Mouse (Mus musculus): ENCODE data around the gene Nedd4. TPM values are rescaled to one million over a fixed set of nuclear protein-coding genes. Genes with fewer than 3 reads are reported as not detected.

Nedd4 gene
- polyA plus RNA-seq (2016; fragmentation: Nextera tagmentation; extraction: Ambion mirVana): 731 and 774 TPM in 2 replicates

DNA sequence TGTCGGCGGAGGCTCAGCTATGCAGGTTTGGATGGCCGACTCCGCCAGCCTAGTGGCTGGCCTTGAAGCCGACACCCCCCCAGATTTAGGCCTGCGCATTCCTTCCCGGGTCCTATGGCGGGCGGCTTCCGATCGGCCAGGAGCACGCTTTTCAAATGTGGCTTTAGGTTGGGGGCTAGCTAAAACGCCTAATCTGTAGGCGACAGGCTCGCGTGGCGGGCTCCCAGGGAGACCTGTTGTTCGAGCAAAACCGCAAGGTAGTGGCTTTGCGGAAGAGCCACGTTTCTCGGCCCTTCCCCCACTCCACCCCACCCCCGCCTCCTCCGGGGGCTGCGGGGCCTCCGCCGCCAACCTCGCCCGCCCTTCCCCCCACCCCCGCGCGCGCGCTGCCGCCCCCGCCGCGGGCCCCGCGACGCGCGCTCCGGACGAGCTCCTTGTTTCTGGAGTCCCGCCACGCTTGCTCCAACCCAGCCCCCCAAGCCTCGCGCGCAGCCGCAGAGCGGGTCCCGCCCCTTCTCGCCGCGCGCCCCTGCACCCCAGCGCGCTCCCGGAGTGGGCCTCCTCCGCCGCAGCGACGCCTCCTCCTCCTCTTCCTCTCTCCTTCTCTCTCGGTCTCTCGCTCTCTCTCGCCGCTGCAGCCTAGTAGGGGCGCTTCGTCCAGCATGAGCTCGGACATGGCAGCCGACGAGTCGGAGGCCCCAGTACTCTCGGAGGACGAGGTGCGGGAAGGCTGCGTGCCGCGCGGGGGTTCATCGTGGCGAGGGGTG, at the start of gene Nedd4:
Gene Nedd4, plus strand, starts transcription at position 452 of the 767 bp plus-strand sequence.
- Histone ChIP-seq H3K36me3 (replicated peaks) (peaks cover 27% of the 10 kb centered on the region), H3K4me3 (replicated peaks) (peak within 1 kb of the TSS; percentile 96), H3K9ac (peak within 1 kb of the TSS; percentile 100), H3K9me3 (no peaks in the 10 kb centered on the region), H3K4me2 (peak within 1 kb of the TSS; percentile 96), H3K27ac (peak within 1 kb of the TSS; percentile 97), H3K27me3 (no peaks in the 10 kb centered on the region), H3K4me1 (peaks cover 40% of the 10 kb centered on the region)
- under 1% methylated on average over 71 of the region's 83 CpGs for WGBS
- ATAC-seq (ENCODE audit: low FRiP score): peak; percentile 90

DNA sequence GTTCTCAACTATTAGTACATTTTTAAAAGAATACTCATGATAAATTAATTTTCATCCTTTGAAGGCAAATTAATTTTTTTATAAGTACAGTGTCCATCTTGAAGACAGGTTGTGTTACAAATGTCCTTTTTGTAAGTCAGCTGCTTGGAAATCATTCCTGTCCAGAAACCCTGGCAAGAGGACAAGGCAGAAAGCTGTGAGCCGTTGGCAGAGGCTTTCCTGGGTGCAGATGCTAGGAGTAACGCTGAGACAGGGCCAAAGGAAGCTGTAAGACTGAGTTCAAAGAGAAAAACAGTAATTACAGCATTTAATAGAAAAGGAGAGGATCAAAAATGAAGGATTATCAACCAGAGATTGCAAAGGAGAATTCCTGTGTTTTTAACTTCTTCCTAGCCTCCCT, 48.3 kb upstream of the Nedd4 start:
- Histone ChIP-seq H3K4me2 (no peak overlapping the region), H3K36me3 (replicated peaks) (peaks cover 42% of the 10 kb centered on the region), H3K27me3 (no peaks in the 10 kb centered on the region), H3K4me1 (no peaks in the 10 kb centered on the region), H3K9me3 (no peaks in the 10 kb centered on the region), H3K9ac (no peak overlapping the region), H3K4me3 (replicated peaks) (no peak overlapping the region), H3K27ac (no peak overlapping the region)
- no peak for ATAC-seq (ENCODE audit: low FRiP score)
- 89% methylated on average over 2 of the region's 2 CpGs for WGBS

DNA sequence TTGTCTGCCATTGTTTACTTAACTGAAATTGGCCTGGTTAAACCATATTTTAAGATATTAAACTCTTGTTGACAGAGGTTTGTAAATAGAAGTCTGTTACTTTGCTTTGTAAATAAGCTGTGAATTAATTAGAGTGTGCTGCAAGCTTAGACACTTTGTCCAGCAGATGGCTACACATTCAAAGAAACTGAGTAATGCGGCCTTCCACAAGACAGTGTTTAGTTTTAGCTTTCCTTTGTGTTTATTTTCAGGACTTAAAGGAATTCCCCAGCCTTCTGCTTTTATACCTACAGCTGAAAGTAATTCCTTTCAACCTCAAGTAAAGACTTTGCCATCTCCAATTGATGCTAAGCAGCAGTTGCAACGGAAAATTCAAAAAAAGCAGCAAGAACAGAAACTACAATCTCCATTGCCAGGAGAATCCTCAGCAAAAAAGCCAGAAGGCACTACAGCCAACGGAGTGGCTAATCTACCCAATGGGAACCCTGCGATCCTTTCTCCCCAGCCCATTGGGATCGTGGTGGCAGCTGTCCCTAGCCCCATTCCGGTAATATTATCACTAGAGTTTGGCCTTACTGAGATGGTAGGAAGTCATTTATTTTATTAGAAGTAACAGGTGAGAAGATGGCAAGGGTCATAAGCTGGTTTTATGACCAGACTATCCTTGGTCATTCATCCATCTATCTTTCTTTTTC, 47.2 kb upstream of the Nedd4 start:
- WGBS: 74% methylated on average over 6 of the region's 6 CpGs
- ATAC-seq (ENCODE audit: low FRiP score): no peak
- Histone ChIP-seq H3K9me3 (no peaks in the 10 kb centered on the region), H3K36me3 (replicated peaks) (peaks cover 44% of the 10 kb centered on the region), H3K27ac (peak overlapping the region; percentile 53; the same call in 1 of the 2 replicates), H3K4me1 (no peaks in the 10 kb centered on the region), H3K4me2 (no peak overlapping the region), H3K9ac (no peak overlapping the region), H3K27me3 (no peaks in the 10 kb centered on the region), H3K4me3 (replicated peaks) (no peak overlapping the region)

DNA sequence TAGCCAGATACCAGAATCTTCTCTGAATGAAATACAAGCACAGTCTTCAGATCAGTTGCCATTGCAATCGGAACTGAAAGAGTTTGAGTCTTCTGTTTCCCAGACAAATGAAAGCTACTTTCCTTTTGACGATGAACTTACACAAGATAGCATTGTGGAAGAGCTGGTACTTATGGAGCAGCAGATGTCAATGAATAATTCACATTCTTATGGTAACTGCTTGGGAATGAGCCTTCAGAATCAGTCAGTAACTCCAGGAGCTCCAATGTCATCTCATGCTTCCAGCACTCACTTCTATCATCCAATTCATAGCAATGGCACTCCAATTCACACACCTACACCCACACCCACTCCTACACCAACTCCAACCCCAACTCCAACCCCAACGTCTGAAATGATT, 44.1 kb upstream of the Nedd4 start:
- Histone ChIP-seq H3K27ac (no peak overlapping the region), H3K9me3 (no peaks in the 10 kb centered on the region), H3K27me3 (no peaks in the 10 kb centered on the region), H3K4me1 (no peaks in the 10 kb centered on the region), H3K4me2 (no peak overlapping the region), H3K4me3 (replicated peaks) (no peak overlapping the region), H3K9ac (no peak overlapping the region), H3K36me3 (replicated peaks) (peaks cover 40% of the 10 kb centered on the region)
- ATAC-seq (ENCODE audit: low FRiP score): no peak
- 84% methylated on average over 3 of the region's 3 CpGs for WGBS

- Histone ChIP-seq H3K9me3 (no peaks in the 10 kb centered on the region), H3K27ac (no peak overlapping the region), H3K4me3 (replicated peaks) (no peak overlapping the region), H3K9ac (no peak overlapping the region), H3K36me3 (replicated peaks) (peaks cover 17% of the 10 kb centered on the region), H3K4me2 (no peak overlapping the region), H3K4me1 (peaks cover 17% of the 10 kb centered on the region), H3K27me3 (no peaks in the 10 kb centered on the region)
- no peak for ATAC-seq (ENCODE audit: low FRiP score)
- 96% methylated on average over 1 of the region's 1 CpGs for WGBS
These were observed 38.5 kb upstream of the Nedd4 start for GRCm38 (mm10) chr9:72623605-72624004.

DNA sequence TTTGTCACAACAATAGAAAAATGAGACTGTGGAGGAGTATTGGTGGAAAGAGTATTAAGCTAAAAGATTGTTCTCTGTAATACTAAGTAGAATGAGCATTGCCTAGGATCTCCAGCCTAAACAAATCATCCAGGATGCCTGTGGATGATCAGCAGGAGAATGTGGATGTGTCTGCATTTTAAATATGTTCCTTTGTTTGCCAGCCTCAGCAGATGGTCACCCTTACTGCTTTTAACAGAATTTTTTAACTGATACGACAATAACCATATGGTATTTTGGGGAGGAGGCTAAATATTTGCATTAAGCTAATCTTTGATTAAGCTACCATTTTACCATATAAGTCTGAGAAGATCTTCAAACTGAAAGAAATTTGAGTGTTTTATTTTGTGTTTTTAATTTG, 34.5 kb upstream of the Nedd4 start:
- Histone ChIP-seq H3K4me2 (no peak overlapping the region), H3K9ac (no peak overlapping the region), H3K36me3 (replicated peaks) (peaks cover 3% of the 10 kb centered on the region; the same call in 1 of the 2 replicates), H3K27ac (no peak overlapping the region), H3K27me3 (no peaks in the 10 kb centered on the region), H3K4me1 (peaks cover 20% of the 10 kb centered on the region), H3K9me3 (no peaks in the 10 kb centered on the region), H3K4me3 (replicated peaks) (no peak overlapping the region)
- no peak for ATAC-seq (ENCODE audit: low FRiP score)
- WGBS: 63% methylated on average over 1 of the region's 1 CpGs

DNA sequence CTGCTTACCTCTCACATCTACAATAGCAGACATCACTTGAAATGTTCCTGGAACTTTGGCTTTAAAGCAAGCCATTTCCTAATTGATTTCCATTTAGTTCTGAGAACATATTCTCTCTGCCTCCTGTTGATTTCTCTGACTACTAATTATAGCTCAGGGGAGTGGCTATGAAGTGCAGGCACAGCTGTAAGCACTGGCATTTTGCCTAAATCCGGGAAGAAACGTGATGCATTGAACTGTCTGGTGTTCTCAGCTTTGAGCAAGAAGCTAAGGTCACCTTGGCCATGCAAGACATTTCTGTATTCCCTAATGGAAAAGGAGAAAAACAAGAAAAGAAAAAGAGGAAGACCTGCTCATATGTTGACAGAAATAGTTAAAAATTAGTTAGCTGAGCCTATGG, 33.6 kb upstream of the Nedd4 start:
- Histone ChIP-seq H3K9ac (no peak overlapping the region), H3K4me3 (replicated peaks) (no peak overlapping the region), H3K9me3 (no peaks in the 10 kb centered on the region), H3K27ac (no peak overlapping the region), H3K4me1 (peaks cover 20% of the 10 kb centered on the region), H3K4me2 (no peak overlapping the region), H3K27me3 (no peaks in the 10 kb centered on the region), H3K36me3 (replicated peaks) (no peaks in the 10 kb centered on the region; the same call in 1 of the 2 replicates)
- WGBS: 22% methylated on average over 2 of the region's 2 CpGs
- no peak for ATAC-seq (ENCODE audit: low FRiP score)

- Histone ChIP-seq H3K9me3 (no peaks in the 10 kb centered on the region), H3K36me3 (replicated peaks) (no peaks in the 10 kb centered on the region), H3K4me1 (peaks cover 15% of the 10 kb centered on the region), H3K27me3 (no peaks in the 10 kb centered on the region), H3K4me2 (no peak overlapping the region), H3K27ac (no peak overlapping the region), H3K9ac (no peak overlapping the region), H3K4me3 (replicated peaks) (no peak overlapping the region)
- ATAC-seq (ENCODE audit: low FRiP score): no peak
- WGBS: 82% methylated on average over 1 of the region's 1 CpGs
These were observed 29.9 kb upstream of the Nedd4 start for GRCm38 (mm10) chr9:72632198-72632597.

DNA sequence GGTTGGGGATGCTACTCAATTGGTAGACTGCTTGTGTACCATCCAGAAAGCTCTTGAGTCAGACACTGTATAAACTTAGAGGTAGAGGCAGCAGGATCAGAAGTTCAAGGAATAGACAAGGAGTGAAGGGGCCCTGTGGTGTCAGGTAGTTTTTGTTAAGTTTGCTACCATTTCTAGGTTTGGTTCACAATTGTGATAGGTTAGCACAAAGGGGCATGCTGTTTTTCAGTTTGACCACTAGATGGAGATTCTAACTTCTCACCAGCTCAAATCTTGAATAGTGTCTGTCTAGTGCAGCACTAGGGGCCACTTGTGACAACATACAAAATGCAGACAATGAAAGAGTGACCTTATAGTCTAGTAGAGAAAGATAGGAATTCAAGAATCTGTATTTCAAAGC, 27.0 kb upstream of the Nedd4 start:
- H3K9ac ChIP-seq: no peak overlapping the region
- H3K27ac ChIP-seq: no peak overlapping the region
- H3K4me1 ChIP-seq: peaks cover 10% of the 10 kb centered on the region
- ATAC-seq (ENCODE audit: low FRiP score): no peak
- H3K4me3 ChIP-seq (replicated peaks): no peak overlapping the region
- H3K4me2 ChIP-seq: no peak overlapping the region
- no peaks in the 10 kb centered on the region for H3K9me3 ChIP-seq
- no peaks in the 10 kb centered on the region for H3K36me3 ChIP-seq (replicated peaks)
- no peaks in the 10 kb centered on the region for H3K27me3 ChIP-seq

DNA sequence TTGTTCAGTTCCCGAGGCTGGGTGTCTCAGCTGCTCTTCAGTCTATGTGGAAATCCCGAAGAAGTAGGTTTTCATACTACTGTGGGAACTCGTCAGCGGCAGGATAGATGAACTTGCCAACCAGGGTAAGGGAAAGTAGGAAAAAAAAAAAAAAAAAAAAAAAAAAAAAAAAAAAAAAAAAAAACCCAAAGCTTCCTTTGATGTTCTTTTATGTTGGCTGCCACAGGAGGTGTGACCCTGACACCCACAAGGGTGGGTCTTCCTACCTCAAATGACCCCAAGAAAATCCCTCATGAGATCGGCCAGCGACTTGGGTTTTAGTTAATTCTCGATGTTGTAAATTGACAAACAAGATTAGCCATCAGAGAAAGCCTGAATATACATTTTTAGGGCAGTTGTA, 25.6 kb upstream of the Nedd4 start:
- H3K27me3 ChIP-seq: no peaks in the 10 kb centered on the region
- H3K9ac ChIP-seq: no peak overlapping the region
- H3K9me3 ChIP-seq: no peaks in the 10 kb centered on the region
- no peak for ATAC-seq (ENCODE audit: low FRiP score)
- no peak overlapping the region for H3K4me3 ChIP-seq (replicated peaks)
- H3K4me2 ChIP-seq: no peak overlapping the region
- peaks cover 24% of the 10 kb centered on the region for H3K4me1 ChIP-seq
- H3K27ac ChIP-seq: no peak overlapping the region
- WGBS: 84% methylated on average over 7 of the region's 7 CpGs
- H3K36me3 ChIP-seq (replicated peaks): no peaks in the 10 kb centered on the region

GRCm38 (mm10) chr9:72637243-72637642, 24.9 kb upstream of the Nedd4 start:
- Histone ChIP-seq H3K9ac (no peak overlapping the region), H3K4me2 (no peak overlapping the region), H3K9me3 (no peaks in the 10 kb centered on the region), H3K4me1 (peaks cover 25% of the 10 kb centered on the region), H3K27me3 (no peaks in the 10 kb centered on the region), H3K4me3 (replicated peaks) (no peak overlapping the region), H3K36me3 (replicated peaks) (no peaks in the 10 kb centered on the region), H3K27ac (no peak overlapping the region)
- 76% methylated on average over 8 of the region's 8 CpGs for WGBS
- no peak for ATAC-seq (ENCODE audit: low FRiP score)

- Histone ChIP-seq H3K4me2 (peak overlapping the region; percentile 57), H3K4me1 (peaks cover 27% of the 10 kb centered on the region), H3K9ac (peak overlapping the region; percentile 49), H3K9me3 (no peaks in the 10 kb centered on the region), H3K36me3 (replicated peaks) (no peaks in the 10 kb centered on the region), H3K27me3 (no peaks in the 10 kb centered on the region), H3K4me3 (replicated peaks) (peak overlapping the region; percentile 28), H3K27ac (peak overlapping the region; percentile 98)
- peak; percentile 88 for ATAC-seq (ENCODE audit: low FRiP score)
- 32% methylated on average over 9 of the region's 9 CpGs for WGBS
These were observed 22.9 kb upstream of the Nedd4 start for GRCm38 (mm10) chr9:72638951-72639842.
